Mouse (Mus musculus) T-cell, adult 2 months (primary cell): ENCODE data around the gene Rhcg.

Experiments used
- DNase-seq: peaks from one replicate; pipeline ENCODE4 v3.0.0; 2022; ENCODE audit warnings: low spot score

Rhcg gene

DNA sequence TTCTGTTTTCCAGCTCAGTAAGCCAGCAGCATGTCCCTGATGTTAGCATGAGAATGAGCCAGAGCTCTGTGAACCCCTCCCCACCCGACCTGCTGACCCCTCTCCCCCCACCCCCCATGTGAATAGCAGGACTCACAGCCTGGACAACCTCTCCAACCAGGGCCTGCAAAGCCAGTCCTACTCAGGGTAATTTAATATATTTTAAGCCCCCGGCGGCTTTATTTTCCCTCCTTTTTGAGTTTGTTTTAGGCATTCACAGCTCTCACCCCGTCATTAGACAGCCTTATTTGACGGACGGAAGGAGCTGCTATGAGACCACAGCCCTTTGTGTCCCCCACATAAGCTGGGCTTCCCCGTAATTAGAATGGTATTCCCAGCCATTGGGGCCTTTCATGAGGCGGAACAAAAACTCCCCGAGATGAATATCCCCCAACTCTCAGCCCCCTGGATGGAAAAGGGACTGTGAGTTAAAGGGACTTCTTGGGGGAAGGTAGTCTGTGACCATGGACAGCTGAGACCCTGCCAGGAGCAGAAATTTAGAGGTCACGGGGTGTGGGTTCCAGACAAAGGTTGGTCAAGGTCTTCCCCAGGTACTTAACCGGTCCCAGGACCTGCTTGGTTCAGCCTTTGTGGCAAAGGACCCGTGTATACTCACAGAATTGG lies 68.4 kb downstream of the Rhcg start:
- DNase-seq: no peak

DNA sequence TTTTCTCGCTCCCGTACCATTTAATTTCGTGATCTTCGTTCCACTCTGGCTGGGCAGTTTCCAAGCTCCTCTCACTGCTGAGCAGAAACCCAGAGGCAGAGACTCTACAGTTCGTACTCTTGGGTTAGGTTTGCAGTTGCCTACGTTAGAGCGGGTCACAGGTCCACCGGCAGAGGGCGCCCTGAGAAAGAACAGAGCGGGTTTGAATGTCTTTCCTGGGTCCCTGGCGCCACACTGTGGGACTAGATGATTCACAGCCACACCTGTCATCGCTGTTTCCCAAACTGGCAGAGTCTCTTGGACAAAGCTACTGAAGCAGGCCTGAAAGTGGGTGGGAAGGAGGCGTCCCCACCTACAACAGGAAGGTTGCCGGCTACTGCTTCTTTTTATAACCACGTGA lies 70.4 kb downstream of the Rhcg start:
- DNase-seq: peak; percentile 53

DNA sequence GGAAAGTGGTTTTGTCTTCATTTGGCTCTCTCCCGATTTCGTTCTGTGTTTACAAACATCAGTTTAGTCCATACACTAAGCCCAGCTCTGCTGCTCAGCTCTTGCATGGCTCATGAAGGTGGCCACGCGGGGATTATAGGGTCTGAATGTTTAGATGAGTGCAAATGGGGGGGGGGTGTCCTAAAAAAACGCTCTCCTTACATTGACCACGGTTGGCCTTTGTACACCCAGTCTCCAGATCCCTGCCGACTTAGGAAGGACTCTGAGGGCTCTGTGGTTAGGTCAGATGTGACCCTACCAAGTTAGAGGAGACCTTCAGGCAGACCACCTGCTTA lies 72.4 kb downstream of the Rhcg start:
- DNase-seq: no peak

- no peak for DNase-seq
Observed at GRCm38 (mm10) chr7:79544281-79545065, 73.0 kb downstream of the Rhcg start.
